Mouse (Mus musculus) liver, embryonic 14.5 days (tissue): ENCODE data around the gene Hey2.

Experiments
- CTCF ChIP-seq: IDR thresholded peaks from 2 replicates; pipeline ENCODE4 v1.5.1; 2016; ENCODE audit warnings: antibody characterized with exemption, low read depth, control low read depth
- EP300 ChIP-seq: IDR thresholded peaks from 2 replicates; pipeline ENCODE4 v1.6.1; 2016; ENCODE audit warnings: antibody characterized with exemption, low read depth

DNA sequence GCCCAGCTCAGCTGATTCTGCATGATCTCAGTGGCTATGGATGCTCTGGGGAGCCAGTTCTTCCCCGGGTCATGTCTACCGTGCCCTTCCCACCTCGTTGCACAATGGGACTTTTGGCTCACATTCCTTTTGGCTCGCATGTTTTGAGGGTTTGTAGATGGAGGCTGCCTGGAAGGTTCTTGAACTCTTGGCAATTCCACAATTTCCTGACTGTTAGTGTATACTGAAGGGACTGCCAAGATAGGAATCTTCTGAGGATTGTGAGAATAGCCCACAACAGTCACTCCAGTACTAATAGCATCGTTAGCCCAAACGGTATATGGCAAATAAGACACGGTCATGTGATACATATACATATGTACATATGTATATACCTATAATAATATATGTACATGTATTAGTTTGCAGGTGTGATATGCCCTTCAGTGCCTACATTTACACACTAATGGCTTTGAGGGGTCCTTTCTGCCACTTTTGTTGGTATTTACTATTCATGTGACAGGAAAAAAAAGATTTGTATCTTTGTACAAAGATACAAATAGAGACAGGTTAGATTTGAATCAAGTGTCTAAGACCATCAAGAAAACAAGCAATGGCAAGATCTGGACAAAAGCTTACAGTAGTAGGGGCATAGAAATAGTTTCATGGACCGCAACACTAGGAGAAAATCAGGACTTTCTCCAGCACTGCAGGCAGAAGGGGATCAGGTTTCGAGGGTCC is 32.2 kb downstream of the Hey2 start:
- TF ChIP-seq EP300 = no peak
- no peak for TF ChIP-seq CTCF
